Mouse (Mus musculus) olfactory bulb, adult 2 months (tissue): ENCODE data around the gene Aak1. TPM values are rescaled to one million over a fixed set of nuclear protein-coding genes. Genes with fewer than 3 reads are reported as not detected.
"Not testable (repeated sequence)": the region's sequence is repeated elsewhere in the genome, so short reads cannot be mapped to it uniquely, and the experiment has no call there.

ENCODE experiments used
- H3K27ac ChIP-seq: fragments of 200-500 bp; 2 replicates; pipeline ENCODE4 v1.5.1; 2012; ENCODE audit warnings: low read depth, low read length; ENCODE audit not compliant: insufficient read depth
- H3K4me1 ChIP-seq: fragments of 200-500 bp; 2 replicates; pipeline ENCODE4 v1.6.1; 2012; ENCODE audit warnings: low read length; ENCODE audit not compliant: control insufficient read depth, insufficient read depth
- H3K4me3 ChIP-seq: fragments of 200-500 bp; 2 replicates; pipeline ENCODE4 v1.5.1; 2012; ENCODE audit warnings: mild to moderate bottlenecking, low read depth, low read length, moderate library complexity; ENCODE audit not compliant: insufficient read depth
- CTCF ChIP-seq: fragments of 200-500 bp; IDR thresholded peaks from 2 replicates; pipeline ENCODE4 v1.5.1; 2012; ENCODE audit warnings: low read depth, mild to moderate bottlenecking, low read length, moderate library complexity; ENCODE audit not compliant: insufficient read depth
- POLR2A ChIP-seq: fragments of 200-500 bp; IDR thresholded peaks from 2 replicates; pipeline ENCODE4 v1.6.1; 2012; ENCODE audit warnings: mild to moderate bottlenecking, low read depth, low read length, moderate library complexity; ENCODE audit not compliant: insufficient read depth
- WGBS: fragments of 180-500 bp; shearing (Covaris S2); methylation state at CpG from one replicate; pipeline ENCODE4 v1.1.7; 2018; 5-methylcytosine and 5-hydroxymethylcytosine counted together
- polyA plus RNA-seq: library from polyadenylated mRNA; stranded (reverse); fragments of >200 nt; gene quantifications from 2 replicates; pipeline ENCODE4 v1.2.4, GENCODE M21; 2012; ENCODE audit warnings: low replicate concordance; ENCODE audit not compliant: missing spikeins, insufficient read depth, insufficient read length

Gene Aak1
- polyA plus RNA-seq, 1 experiment = 156 TPM

DNA sequence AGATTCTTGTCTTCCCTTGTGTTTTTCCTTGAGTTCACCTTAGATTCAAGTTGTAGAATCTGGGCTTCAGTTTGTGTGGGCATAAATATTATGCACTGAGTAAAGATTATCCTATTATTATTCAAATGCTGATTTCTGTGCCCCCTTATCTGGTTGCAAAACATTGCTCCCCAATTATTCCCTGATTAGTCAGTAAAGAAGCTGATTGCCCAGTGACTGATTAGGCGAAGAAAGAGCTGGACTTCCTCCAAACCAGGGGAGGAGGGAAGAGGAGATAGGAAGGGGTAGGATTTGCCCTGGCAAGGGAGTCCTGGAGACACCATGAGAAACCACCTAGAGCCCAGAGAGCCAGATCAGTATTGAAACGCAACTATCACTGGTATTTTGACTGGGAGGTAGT, 154.8 kb downstream of the Aak1 start:
- Histone ChIP-seq H3K4me1 (peaks cover 5% of the 10 kb centered on the region), H3K27ac (no peak overlapping the region), H3K4me3 (no peak overlapping the region)
- TF ChIP-seq POLR2A = no peak
- TF ChIP-seq CTCF = no peak
- WGBS = 57% methylated on average over 2 of the region's 2 CpGs

DNA sequence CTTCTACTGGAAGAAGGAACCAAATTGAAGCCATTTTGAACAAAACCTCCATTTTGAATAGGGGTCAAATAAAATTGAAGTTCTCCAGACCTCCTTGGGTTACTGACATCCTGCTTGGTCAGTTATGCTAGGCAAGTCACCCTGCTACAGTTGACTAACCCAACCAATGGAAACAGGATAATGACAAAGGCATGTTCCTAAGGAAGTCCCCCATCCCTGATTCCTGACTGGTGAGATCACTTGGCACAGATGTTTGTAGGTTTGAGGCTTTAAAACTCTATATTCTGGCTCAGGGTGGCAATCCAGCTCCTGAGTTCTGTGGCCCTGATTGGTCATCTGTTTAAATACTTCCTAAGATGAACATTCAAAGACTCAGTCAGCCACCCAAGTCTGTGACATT, 156.3 kb downstream of the Aak1 start:
- TF ChIP-seq POLR2A (no peak), CTCF (no peak)
- H3K27ac ChIP-seq = no peak overlapping the region
- H3K4me1 ChIP-seq = peaks cover 6% of the 10 kb centered on the region

DNA sequence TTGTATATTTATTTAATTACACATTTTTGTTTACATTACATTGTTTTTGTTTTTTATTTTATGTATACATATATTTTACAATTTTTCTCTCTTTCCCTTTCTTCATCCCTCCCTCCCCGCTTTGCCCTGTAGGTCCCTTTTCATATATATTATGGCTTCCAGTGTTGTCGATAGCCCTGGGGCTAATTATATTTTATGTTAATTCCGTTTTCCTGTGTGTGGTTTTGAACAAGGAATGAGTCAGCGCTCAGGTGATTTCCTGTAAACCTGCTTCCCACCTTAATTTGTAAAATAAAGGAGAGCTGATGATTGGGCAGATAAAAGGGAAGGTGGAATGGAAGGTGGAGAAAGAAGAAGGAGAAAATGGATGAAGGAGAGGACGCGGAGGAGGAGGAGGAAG, 159.6 kb downstream of the Aak1 start, which contains the start of gene Nfu1:
TSS of gene Nfu1 (plus strand) at position 350 of the 400 bp plus-strand sequence.
- 72% methylated on average over 6 of the region's 6 CpGs for WGBS
- peak within 1 kb of the TSS; percentile 66 for H3K4me3 ChIP-seq

More for the DNA sequence above, 156.3 kb downstream of the Aak1 start:
- H3K4me3 ChIP-seq = no peak overlapping the region

DNA sequence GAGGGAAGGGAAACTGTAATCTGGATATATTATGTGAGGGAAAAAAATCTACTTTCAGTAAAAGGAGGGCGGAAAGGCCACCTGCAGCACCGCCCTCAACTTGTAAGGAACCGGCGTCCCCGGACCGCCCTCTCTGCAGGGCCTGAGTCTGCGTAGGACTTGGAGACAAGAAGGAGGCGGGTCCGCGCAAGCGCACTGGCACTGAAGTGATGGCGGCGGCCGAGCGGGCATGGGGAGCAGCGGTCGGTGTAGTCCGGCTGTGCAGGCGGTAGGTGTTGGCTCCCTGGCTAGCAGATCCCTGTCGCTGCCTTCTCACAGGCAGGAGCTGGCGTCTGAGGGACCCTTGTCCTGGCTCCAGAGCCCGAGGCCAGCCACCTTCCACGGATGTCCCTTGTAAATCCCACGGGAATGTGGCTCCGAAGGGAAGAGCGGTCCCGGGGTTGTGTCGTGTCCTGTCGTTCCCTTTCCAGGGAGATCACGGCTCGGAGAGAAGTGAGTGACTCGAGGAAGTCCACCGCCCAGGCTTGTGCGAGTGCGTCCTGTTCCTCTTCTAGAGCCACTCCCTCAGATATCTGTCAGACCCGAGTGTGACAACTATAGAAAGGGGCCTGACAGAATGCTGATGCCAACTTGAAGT, 160.5 kb downstream of the Aak1 start:
- TF ChIP-seq CTCF (no peak), POLR2A (peak; percentile 95)
- WGBS = under 1% methylated on average over 36 of the region's 36 CpGs
- Histone ChIP-seq H3K4me1 (peaks cover 2% of the 10 kb centered on the region; the same call in 1 of the 2 replicates), H3K27ac (peak overlapping the region; percentile 34), H3K4me3 (peak overlapping the region; percentile 66)

More for the DNA sequence above, 159.6 kb downstream of the Aak1 start, which contains the start of gene Nfu1:
- Histone ChIP-seq H3K4me1 (peaks cover 2% of the 10 kb centered on the region; the same call in 1 of the 2 replicates), H3K27ac (peak within 1 kb of the TSS; percentile 34)
- no peak for TF ChIP-seq CTCF
- no peak for TF ChIP-seq POLR2A

- TF ChIP-seq CTCF = no peak
- TF ChIP-seq POLR2A = no peak
- WGBS = 69% methylated on average over 4 of the region's 4 CpGs
- Histone ChIP-seq H3K4me3 (no peak overlapping the region), H3K4me1 (no peaks in the 10 kb centered on the region), H3K27ac (no peak overlapping the region)
Measured at GRCm38 (mm10) chr6:87016916-87017315, 167.6 kb downstream of the Aak1 start.

DNA sequence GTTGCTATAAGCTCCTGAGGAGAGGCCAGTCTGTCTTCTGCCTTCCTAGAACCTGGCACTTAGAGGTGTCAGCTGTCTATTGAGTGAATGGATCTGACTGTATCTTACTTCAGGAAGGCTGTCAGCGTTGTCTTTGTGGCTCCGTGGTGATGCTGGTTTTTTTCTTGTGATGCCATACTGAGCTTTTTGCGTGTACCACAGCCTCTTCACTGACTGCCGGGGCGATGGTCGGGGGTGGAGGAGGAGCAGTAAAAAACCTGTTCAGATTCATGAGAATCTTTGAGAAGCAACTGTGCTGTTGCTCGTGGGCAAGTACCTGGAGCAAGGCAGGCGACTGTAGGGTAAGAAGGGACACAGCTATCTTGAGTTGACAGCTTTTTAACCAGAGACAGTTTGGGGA, 169.6 kb downstream of the Aak1 start:
- no peaks in the 10 kb centered on the region for H3K4me1 ChIP-seq
- TF ChIP-seq CTCF (no peak), POLR2A (no peak)
- 92% methylated on average over 8 of the region's 8 CpGs for WGBS
- H3K27ac ChIP-seq = no peak overlapping the region
- H3K4me3 ChIP-seq = no peak overlapping the region

- 96% methylated on average over 12 of the region's 12 CpGs for WGBS
- H3K4me1 ChIP-seq = peaks cover under 1% of the 10 kb centered on the region; the same call in 1 of the 2 replicates
- no peak overlapping the region for H3K27ac ChIP-seq
- no peak overlapping the region for H3K4me3 ChIP-seq
- TF ChIP-seq CTCF (no peak), POLR2A (no peak)
Measured at GRCm38 (mm10) chr6:87021791-87022190, 172.5 kb downstream of the Aak1 start.

DNA sequence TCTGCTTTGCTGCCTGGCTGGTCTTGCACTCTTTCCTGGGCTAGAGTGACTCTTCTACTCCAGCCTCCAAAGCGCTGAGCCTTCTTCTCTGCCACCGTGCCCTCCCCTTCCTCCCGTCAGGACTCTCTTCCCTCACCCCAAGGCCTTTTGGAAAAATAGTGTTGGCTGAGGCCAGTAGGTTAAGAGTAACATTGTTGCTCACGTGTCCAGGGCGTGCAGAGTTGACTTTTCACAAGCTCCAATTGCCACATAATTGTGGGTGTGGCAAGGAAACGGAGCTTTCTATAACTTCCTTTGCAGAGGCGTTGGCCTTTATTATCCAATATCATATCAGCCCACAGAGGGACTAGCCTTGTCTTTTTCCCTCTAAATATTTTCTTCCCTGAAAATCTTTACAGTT, 177.7 kb downstream of the Aak1 start:
- 85% methylated on average over 7 of the region's 7 CpGs for WGBS
- H3K4me3 ChIP-seq = no peak overlapping the region
- no peak overlapping the region for H3K27ac ChIP-seq
- peaks cover 3% of the 10 kb centered on the region; the same call in 1 of the 2 replicates for H3K4me1 ChIP-seq
- TF ChIP-seq CTCF (no peak), POLR2A (no peak)

- Histone ChIP-seq H3K4me1 (peaks cover 3% of the 10 kb centered on the region; the same call in 1 of the 2 replicates), H3K27ac (no peak overlapping the region), H3K4me3 (no peak overlapping the region)
- TF ChIP-seq CTCF (no peak), POLR2A (no peak)
Measured at GRCm38 (mm10) chr6:87028881-87029280, 179.6 kb downstream of the Aak1 start.

DNA sequence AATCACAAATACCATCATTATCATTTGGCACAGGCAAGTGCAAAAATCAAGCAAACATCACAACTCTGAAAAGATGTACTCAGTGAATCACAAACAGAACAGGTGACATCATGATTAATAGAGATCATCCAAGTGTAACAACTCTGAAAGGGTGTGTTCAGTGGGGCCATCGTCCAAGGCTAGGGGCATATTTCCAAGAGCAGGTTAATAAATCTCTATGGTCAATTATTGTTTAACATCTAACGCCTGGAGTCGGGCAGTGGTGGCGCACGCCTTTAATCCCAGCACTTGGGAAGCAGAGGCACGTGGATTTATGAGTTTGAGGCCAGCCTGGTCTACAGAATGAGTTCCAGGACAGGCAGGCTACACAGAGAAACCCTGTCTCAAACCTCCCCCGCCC, 182.0 kb downstream of the Aak1 start:
- H3K4me1 ChIP-seq, H3K27ac ChIP-seq, H3K4me3 ChIP-seq: not testable (repeated sequence)
- 89% methylated on average over 7 of the region's 7 CpGs for WGBS
